ENCODE assay signal across 10 mouse cellular contexts in the genomic region with DNA sequence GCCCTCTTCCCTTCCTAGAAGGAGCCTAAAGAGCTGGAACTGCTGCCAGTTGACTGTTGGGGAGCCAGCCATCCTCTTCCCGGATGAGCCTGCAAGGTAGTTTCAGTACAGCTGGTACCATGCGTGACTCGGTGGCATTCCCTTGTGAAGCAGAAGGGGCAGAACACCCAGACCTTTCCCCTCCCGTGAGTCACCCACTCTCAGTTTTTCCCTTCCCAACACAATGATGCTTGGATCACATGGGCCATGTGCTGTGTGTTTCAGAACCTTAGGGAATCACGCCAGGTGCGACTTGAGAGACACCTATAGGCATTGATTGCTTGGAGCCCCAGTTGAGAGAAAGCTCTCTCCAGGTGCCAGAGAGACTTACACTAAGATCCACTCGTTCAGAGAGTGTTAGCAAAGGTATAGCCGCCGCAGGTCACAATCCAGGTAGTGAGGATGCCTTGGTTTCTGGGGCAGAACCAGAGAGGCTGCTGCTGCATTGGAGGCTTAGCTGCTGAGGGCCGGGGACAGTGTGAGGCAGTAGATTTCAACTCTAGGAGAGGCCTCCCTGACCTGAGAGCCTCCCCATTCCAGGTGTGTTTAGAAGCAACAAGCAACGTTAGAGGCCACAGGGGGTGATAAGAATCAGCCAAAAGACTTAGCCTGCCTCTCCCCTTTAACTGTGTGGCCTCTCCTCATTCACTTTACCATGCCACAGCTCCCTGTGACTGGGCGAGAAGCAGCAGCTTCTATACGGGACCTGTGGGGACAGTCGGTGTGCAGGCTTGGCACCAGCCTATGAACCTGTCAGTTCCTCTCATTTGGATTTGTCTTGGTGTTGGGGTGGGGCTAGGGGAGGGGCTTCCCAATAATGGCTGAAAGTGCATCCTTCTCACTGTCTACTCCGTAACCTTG. TPM values are rescaled to one million over a fixed set of nuclear protein-coding genes. Genes with fewer than 3 reads are reported as not detected.
DNase-seq lines count a peak whose midpoint lies in the region; ATAC-seq and TF ChIP-seq lines count a peak whose summit lies in the region.
"Had no signal": no experiment of that assay in that cellular context is flagged by ENCODE, and none has a peak within 500 bp of the region (broad histone marks: within the 10 kb centered on the region; RNA-seq: fewer than 3 reads in every experiment).

No protein-coding gene starts in this region.

- TF ChIP-seq CTCF in E14TG2a.4 (conservative IDR thresholded peaks at IDR 0.05; ENCODE audit: low read length): no peak
- no peak for TF ChIP-seq CTCF in MEL (IDR thresholded peaks at IDR 0.05 in 2 of 3, conservative IDR thresholded peaks at IDR 0.05 in 1 of 3; ENCODE audit: control insufficient read depth in 1 of 3, insufficient read depth in 1 of 3, low read depth in 2 of 3, low read length in 3 of 3, poor library complexity in 1 of 3, severe bottlenecking in 1 of 3)

- no peak for TF ChIP-seq RAD21 in MEL (IDR thresholded peaks at IDR 0.05; ENCODE audit: low read depth, low read length)

- TF ChIP-seq EP300 in MEL (IDR thresholded peaks at IDR 0.05; ENCODE audit: low read depth in 1 of 2, low read length in 2 of 2): no peak

- H3K9me3 ChIP-seq in heart, embryonic 13.5 days: no peaks in the 10 kb centered on the region
- H3K9me3 ChIP-seq in E14TG2a.4 (ENCODE audit: low read length): no peaks in the 10 kb centered on the region
- H3K9me3 ChIP-seq in MEL (replicated peaks; ENCODE audit: insufficient read depth, low read length): no peaks in the 10 kb centered on the region
- H3K9me3 ChIP-seq in liver, embryonic 15.5 days (replicated peaks): no peaks in the 10 kb centered on the region

- no peak overlapping the region for H3K4me2 ChIP-seq in heart, embryonic 13.5 days
- peak overlapping the region; percentile 91; the same call in 1 of the 2 replicates for H3K4me2 ChIP-seq in liver, embryonic 15.5 days

- TF ChIP-seq POLR2A in MEL (IDR thresholded peaks at IDR 0.05; ENCODE audit: control insufficient read depth in 1 of 2, insufficient read depth in 1 of 2, low read depth in 1 of 2, low read length in 2 of 2, poor library complexity in 1 of 2): no peak

- H3K4me3 ChIP-seq in heart, embryonic 13.5 days: no peak overlapping the region
- H3K4me3 ChIP-seq in E14TG2a.4 (replicated peaks; ENCODE audit: low read length) (peak overlapping the region; percentile 48), MEL (ENCODE audit: control insufficient read depth in 1 of 2, insufficient read depth in 1 of 2, low read depth in 2 of 2, low read length in 2 of 2) (no peak overlapping the region)
- no peak overlapping the region for H3K4me3 ChIP-seq in liver, embryonic 15.5 days (replicated peaks)

- DNase-seq in heart, adult 8-10 months (ENCODE audit: low spot score): no peak
- DNase-seq in MEL (ENCODE audit: low read depth, low spot score): no peak
- DNase-seq in neural tube, embryonic 10.5 days (ENCODE audit: extremely low spot score, low spot score): no peak
- DNase-seq in adrenal gland, postnatal 4 days (ENCODE audit: low spot score in 2 of 2): no peak
- DNase-seq: adrenal gland, adult 2 months; kidney, adult 8-10 months; thymus, postnatal 25 days had no signal

- H3K27me3 ChIP-seq in heart, embryonic 13.5 days (replicated peaks): no peaks in the 10 kb centered on the region
- H3K27me3 ChIP-seq in E14TG2a.4 (ENCODE audit: insufficient read depth, low read length) (peaks cover 10% of the 10 kb centered on the region; the same call in 1 of the 2 replicates), MEL (ENCODE audit: control insufficient read depth in 1 of 2, insufficient read depth in 2 of 2, low read length in 2 of 2) (no peaks in the 10 kb centered on the region)
- H3K27me3 ChIP-seq in liver, embryonic 15.5 days: no peaks in the 10 kb centered on the region

- peaks cover 11% of the 10 kb centered on the region for H3K79me2 ChIP-seq in MEL (ENCODE audit: control insufficient read depth, insufficient read depth, low read length, poor library complexity)

- H3K9ac ChIP-seq in heart, embryonic 13.5 days: peak overlapping the region; percentile 30; the same call in 1 of the 2 replicates
- peak overlapping the region; percentile 73; the same call in 1 of the 2 replicates for H3K9ac ChIP-seq in MEL (ENCODE audit: control insufficient read depth, low read depth, low read length, poor library complexity, severe bottlenecking)
- H3K9ac ChIP-seq in liver, embryonic 15.5 days: peak overlapping the region; percentile 28; the same call in 1 of the 2 replicates

- H3K27ac ChIP-seq in heart, embryonic 13.5 days (replicated peaks): 0 out of 2 replicates have a peak overlapping the region, but pooled peaks have one; percentile 43
- H3K27ac ChIP-seq in MEL (ENCODE audit: control insufficient read depth, low read depth, low read length): no peak overlapping the region
- peak overlapping the region; percentile 100 for H3K27ac ChIP-seq in liver, embryonic 15.5 days (replicated peaks)

- H3K4me1 ChIP-seq in heart, embryonic 13.5 days: peaks cover 78% of the 10 kb centered on the region
- H3K4me1 ChIP-seq in E14TG2a.4 (replicated peaks; ENCODE audit: low read depth, low read length) (peaks cover 76% of the 10 kb centered on the region), MEL (ENCODE audit: control insufficient read depth in 1 of 2, insufficient read depth in 2 of 2, low read length in 2 of 2) (peaks cover 18 to 50% of the 10 kb centered on the region in 2 experiments)
- H3K4me1 ChIP-seq in liver, embryonic 15.5 days (replicated peaks): peaks cover 88% of the 10 kb centered on the region

- ATAC-seq in heart, embryonic 13.5 days (ENCODE audit: extremely low read depth, insufficient number of reproducible peaks, low FRiP score, low TSS enrichment): no peak
- ATAC-seq in liver, embryonic 15.5 days (ENCODE audit: insufficient read depth): no peak

- peaks cover 17% of the 10 kb centered on the region for H3K36me3 ChIP-seq in heart, embryonic 13.5 days
- peaks cover 18% of the 10 kb centered on the region for H3K36me3 ChIP-seq in E14TG2a.4 (ENCODE audit: insufficient read depth, low read length)
- H3K36me3 ChIP-seq in MEL (ENCODE audit: control insufficient read depth in 1 of 2, insufficient read depth in 2 of 2, low read length in 2 of 2): peaks cover 0 to 30% of the 10 kb centered on the region in 2 experiments; a peak in 2 of 4 replicates
- H3K36me3 ChIP-seq in liver, embryonic 15.5 days (replicated peaks): peaks cover 18% of the 10 kb centered on the region

- 78% methylated on average over 15 of the region's 15 CpGs for WGBS in heart, embryonic 13.5 days
- 76% methylated on average over 15 of the region's 15 CpGs for WGBS in liver, embryonic 15.5 days (ENCODE audit: insufficient replicate concordance)

TF ChIP-seq in MEL, 35 proteins besides CTCF, POLR2A, EP300 and RAD21:
- no peak for TF ChIP-seq KAT2A (conservative IDR thresholded peaks at IDR 0.05; ENCODE audit: low read depth, low read length)
- TF ChIP-seq MAFK (IDR thresholded peaks at IDR 0.05; ENCODE audit: borderline replicate concordance, low read depth, low read length): no peak
- no peak for TF ChIP-seq NRF1 (IDR thresholded peaks at IDR 0.05; ENCODE audit: insufficient read depth, low read depth, low read length, poor library complexity, severe bottlenecking)
- no peak for TF ChIP-seq USF1 (IDR thresholded peaks at IDR 0.05; ENCODE audit: low read depth, low read length)
- no peak for TF ChIP-seq SIN3A (IDR thresholded peaks at IDR 0.05; ENCODE audit: low read length)
- TF ChIP-seq ZKSCAN1 (IDR thresholded peaks at IDR 0.05; ENCODE audit: low read depth, low read length): no peak
- no peak for TF ChIP-seq TAL1 (IDR thresholded peaks at IDR 0.05; ENCODE audit: low read length)
- no peak for TF ChIP-seq MAX (IDR thresholded peaks at IDR 0.05; ENCODE audit: low read length)
- no peak for TF ChIP-seq NELFE (IDR thresholded peaks at IDR 0.05; ENCODE audit: low read depth, low read length)
- TF ChIP-seq POLR2AphosphoS5 (IDR thresholded peaks at IDR 0.05; ENCODE audit: borderline replicate concordance, low read depth, low read length): no peak

RNA-seq across cellular contexts. Expression of gene Ergic1, which starts 50.9 kb away (rescaled TPM):
- 103 and 121 TPM in 2 replicates for polyA plus RNA-seq in heart, embryonic 13.5 days (2015; fragmentation: Nextera tagmentation; extraction: Ambion mirVana)
- total RNA-seq in heart, adult 8-10 months (2022): 10 to 100 TPM; 52.7 to 57.9 (median 55.4) TPM
- 73.8 and 78.5 TPM in 2 replicates for total RNA-seq in MEL (2012; rRNA removed)
- polyA plus RNA-seq in MEL (2012; ENCODE audit: insufficient read depth in 1 of 2, insufficient read length in 2 of 2, low read depth in 1 of 2, low replicate concordance in 2 of 2, missing spikeins in 1 of 2): 100 to 1,000 TPM in 1 of 2 experiments, 10 to 100 TPM in 1; 95.6 to 730 TPM
- polyA plus RNA-seq in liver, embryonic 15.5 days (2015; fragmentation: Nextera tagmentation; extraction: Ambion mirVana): 33.8 and 35.7 TPM in 2 replicates
- total RNA-seq in adrenal gland, postnatal 4 days (2021): 100 to 1,000 TPM; 158 to 164 TPM

RNA-seq across cellular contexts. Expression of gene Dusp1, which starts 51.5 kb away (rescaled TPM):
- 32.8 and 33.1 TPM in 2 replicates for polyA plus RNA-seq in heart, embryonic 13.5 days (2015; fragmentation: Nextera tagmentation; extraction: Ambion mirVana)
- total RNA-seq in heart, adult 8-10 months (2022): 10 to 100 TPM; 51.1 to 75.8 (median 59.4) TPM
- 0.96 and 1.0 TPM in 2 replicates for total RNA-seq in MEL (2012; rRNA removed)
- polyA plus RNA-seq in MEL (2012; ENCODE audit: insufficient read depth in 1 of 2, insufficient read length in 2 of 2, low read depth in 1 of 2, low replicate concordance in 2 of 2, missing spikeins in 1 of 2): 1 to 10 TPM in 1 of 2 experiments, not detected in 1; 5.0 TPM
- 29.6 and 31.2 TPM in 2 replicates for polyA plus RNA-seq in liver, embryonic 15.5 days (2015; fragmentation: Nextera tagmentation; extraction: Ambion mirVana)
- total RNA-seq in adrenal gland, postnatal 4 days (2021): 10 to 100 TPM; 43.8 to 46.4 TPM

Comparison
In these comparisons a context has a peak if more than half of its experiments do, and no peak if none do; other contexts are left out.
1. RNA of gene Dusp1, which starts 51.5 kb away (total RNA-seq): 51.1 to 75.8 TPM in heart, adult 8-10 months and 43.8 to 46.4 TPM in adrenal gland, postnatal 4 days; 0.96 to 1.0 TPM in MEL; every median in the first group is over 10 times any median in the second.
2. Peak in every context shown above with its lines, with median percentiles within 50 percentile points of each other: H3K9ac ChIP-seq.